Mouse (Mus musculus) CD8-positive naive resting alpha-beta T cell, adult 2 months (primary cell): ENCODE data around the gene Metap1.

Source experiments
- DNase-seq, 2 experiments: peaks; one replicate each; pipeline ENCODE4 v3.0.0; 2022; ENCODE audit warnings: low read depth in 2 of 2, low spot score in 2 of 2

The Metap1 gene

DNA sequence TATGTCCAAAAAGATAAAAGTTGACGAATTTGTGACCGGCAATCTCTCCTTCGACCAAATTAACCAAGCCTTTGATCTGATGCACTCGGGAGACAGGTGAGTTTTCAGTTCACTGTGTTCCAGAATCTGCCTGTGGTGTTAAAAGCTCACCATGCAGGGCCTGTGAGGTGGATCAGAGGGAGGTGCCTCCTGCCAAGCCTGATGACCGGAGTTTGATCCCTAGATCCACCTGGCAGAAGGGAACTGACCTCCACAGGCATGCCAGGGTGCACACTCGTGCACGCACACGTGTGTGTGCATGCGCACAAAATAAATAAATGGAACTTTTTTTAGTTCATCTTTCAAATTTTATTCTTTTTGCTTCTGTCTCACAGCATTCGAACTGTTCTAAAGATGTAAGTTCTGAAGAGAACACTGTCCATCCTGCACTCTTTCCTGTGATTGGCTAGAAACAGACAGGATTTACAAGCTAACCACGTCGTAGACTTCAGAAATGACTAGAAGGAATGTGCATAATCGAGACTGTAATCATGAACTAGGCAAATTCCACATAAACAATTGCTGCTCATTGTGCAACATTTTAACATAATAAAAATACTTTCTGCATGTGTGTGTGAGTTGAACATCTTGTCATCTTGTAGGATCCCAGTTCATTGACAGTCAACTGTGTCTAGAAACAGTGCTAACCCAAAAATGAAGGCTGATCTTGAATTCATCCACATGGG, 34.4 kb downstream of the Metap1 start:
- no peak for DNase-seq

DNA sequence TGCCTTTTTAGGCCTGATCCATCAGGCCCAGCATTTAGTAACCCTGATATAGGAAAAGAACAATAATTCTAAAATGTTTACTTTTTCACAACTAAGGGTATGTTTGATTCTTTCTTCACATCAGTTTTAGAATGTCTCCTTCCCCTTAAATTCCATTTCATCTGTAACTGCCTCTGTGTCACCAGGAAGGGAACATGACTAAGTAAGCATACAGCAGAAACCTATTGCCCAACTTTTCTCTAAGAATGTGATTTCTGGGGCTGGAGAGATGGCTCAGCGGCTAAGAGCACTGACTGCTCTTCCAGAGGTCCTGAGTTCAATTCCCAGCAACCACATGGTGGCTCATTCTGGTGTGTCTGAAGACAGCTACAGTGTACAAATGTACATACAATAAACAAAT, 35.1 kb downstream of the Metap1 start:
- DNase-seq, result no peak

DNA sequence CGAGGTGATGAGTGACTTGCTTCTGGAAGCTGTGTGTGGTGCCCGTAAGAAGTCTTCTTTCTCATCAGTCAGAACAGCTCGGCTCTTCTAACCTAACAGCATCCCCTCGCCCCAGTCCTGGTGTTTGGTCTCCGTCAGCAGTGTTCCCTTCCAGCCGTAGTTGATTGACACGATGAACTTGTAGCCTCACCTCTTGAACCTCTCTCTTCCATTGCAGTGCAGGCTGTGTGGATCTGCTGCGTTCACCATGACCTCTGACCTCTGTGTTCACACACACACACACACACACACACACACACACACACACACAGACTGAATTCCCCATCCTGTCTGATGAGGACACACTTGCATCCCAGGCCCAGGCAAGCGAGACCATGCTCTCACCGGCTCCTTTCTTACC, 37.1 kb downstream of the Metap1 start:
- no peak for DNase-seq

DNA sequence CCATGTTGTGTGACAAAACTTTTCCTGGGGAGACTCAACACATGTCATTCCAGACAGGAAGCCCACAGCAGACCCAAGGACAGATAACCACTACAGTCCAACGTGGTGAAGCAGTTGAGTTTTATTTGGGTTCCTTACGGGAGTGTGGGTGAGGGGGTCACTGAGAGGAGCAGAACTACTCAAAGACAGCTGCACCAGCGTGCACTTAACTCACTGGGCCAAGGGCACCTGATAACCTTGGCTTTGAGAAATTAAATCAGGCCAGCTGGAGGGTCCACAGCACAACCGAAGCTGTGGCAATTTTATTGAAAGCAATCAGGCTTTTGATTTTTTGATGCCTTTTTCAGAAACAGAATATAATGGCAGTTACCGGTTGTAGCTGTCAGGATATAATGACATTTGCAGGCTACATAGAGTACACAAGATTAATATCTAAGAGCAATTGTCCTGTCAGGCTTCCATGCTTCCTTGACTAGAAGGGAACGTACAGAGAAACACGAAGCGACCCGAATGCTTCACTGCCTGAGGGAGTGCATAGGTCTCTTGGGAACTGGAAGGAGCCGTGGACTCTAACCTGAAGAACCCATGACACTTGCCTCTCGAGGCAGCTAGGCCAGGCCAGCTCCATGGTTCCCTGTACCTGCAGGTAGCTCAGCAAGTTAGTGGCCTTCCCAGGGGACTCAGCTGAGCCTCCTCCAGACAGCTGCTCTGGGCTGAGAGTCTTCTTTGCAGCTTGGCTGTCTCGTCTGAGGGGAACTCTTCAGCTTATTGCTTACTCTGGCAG, 41.0 kb downstream of the Metap1 start:
- DNase-seq, result no peak

DNA sequence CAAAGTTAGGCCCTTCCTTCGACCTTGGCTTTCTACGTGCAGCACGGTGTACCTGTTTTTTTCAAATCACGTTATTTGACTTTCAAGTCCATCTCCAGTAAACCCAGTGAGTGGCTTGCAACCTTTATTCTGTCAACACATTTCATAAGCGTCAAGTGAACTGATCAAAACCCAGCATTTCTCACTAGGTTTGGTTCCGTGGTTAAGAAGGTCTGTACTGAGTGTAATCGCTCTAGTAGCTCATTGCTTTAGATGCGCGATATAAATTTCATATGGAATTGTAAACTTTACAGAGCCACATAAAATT, 45.9 kb downstream of the Metap1 start:
- no peak for DNase-seq

DNA sequence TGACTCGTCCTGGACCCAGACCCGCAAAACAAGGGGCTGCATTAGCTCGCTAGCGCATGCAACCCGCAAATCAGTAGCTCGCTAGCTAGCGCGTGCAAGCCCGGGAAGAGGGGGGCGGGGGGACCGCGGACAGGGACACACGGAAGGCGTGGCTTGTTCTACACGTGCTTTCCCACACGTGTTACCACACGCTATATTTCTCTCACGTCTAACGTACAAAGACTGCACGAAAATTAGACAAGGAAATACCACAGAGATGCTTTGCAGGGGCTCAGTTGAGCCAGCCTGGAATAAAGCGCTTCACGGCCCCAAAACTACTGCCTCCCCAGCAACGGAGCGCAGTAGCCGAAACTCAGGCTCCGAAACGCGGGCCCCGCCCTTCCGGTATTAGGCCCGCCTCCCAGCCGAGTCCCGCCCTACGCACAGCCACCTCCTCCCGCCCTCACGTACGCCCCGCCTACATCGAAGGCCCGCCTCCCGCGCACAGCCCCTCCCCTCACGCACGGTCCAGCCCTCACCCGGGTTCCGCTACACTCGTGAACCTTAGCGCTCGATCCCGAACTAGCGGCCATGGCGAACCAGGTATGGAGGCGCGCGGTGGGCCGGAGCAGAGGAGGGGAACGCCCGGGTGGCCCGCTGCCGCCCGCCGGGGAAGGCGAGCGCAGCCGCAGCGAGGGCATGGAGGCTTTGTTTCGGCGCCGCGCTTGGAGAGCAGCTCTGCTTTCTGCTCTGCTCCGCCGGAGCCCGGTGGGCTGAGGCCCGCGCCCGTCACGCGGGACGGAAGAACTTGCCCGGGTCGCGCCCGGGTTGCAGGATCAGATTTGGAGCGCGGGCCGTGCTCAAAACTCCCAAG, 46.5 kb downstream of the Metap1 start, which contains the start of gene Adh5:
Adh5 (plus strand) TSS at position 482 of the 853 bp plus-strand sequence.
- peak; percentile 88 to 91 for DNase-seq

DNA sequence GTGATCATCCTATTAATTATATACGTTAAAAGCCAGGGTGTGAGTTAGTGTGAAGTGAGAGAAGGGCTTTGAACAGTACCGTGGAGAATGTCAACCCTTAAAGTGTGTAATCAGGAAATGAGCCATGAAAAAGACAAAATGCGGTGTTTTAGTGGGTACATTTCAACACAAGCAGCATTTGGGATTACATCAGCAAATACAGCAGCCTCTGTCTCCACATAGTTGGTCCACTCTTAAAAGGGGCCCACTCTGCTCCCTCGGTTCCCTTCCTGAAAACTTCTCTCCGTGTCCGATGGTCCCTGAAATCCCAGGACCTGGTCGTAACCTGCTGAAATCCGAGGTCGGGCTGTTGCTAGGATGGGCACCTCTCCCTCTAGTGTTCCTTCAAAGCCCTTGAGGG, 47.1 kb downstream of the Metap1 start:
- DNase-seq, result no peak

DNA sequence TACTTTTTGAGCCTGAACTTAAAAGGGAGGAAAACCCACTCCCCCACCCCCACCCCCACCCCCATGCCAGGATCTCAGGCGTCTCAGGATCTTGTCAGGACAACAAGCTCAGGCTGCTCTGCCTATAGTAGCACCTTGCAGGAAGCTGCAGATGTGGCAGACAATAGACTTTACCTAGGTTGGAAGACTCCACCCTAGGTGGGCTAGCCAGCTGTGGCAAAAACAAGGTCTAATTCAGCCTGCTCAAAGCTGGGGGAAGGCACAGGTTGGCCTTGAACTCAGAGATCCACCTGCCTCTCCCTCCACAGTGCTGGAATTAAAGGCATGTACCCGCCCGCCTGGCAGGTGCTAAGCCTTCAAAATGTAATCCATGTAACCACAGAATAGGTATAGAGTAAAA, 50.6 kb downstream of the Metap1 start:
- DNase-seq, result no peak

DNA sequence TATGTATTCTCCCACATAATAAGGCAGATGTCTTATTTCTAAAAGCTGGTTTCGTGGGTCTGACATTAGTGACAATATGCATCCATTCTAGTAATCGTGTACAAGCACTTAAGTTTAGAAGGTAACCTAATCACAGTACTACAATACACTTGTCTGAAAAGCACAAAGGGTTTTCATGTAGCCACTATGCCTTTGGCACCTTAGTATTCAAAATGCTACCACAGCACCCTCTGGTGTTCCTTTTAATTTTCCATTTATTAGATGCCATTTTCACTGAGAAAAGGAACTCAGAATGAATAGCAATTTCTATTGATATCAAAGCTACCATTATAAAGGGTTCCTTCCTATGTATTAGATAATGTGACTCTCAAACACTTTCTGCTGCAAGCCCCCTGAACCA, 57.5 kb downstream of the Metap1 start:
- no peak for DNase-seq

DNA sequence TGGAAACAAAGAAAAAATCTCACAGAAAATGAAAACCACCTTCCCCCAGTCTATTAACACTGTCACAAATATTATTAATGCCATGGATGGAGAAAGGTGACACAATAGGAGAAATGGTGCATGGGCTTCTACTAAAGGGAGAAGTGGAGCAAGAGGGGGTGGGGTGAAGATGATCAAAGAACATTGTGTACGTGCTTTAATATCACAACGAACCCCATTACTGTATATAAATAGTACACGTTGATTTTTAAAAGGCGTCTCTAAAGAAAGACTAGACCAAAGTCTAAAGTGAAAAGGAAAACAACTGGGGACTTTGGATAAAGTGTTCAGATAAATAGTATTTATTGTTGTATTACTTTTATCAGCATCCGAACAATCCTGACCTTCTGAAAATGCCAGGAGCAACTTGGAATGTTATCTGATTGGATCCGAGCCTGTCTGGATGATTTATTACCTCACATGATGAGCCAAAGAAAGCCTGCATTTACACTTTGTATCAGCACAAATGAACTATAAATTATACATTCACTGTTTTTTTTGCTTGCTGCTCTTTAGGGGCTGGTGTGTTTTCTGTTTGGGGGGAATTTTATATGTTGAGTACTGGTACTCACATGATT, 58.8 kb downstream of the Metap1 start:
- no peak for DNase-seq

DNA sequence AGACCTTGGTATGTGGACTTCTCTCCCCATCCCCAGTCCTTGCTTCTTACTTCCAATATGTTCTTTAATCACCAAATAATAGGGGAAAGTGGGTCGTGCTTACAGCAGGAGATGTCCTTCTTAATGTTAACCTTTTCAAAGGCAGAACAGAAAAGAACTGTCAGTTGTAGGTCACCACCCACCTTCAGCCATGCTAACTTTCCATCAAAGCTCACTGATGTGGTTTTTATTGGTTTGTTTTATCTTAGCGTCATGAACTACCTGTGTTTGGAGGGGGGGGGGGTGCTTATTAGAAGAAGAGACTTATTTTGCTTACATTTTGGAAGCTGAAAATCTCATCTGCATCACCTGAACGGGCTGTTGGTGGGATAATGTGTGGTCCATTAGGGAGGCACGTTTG, 65.1 kb downstream of the Metap1 start:
- DNase-seq, result no peak

DNA sequence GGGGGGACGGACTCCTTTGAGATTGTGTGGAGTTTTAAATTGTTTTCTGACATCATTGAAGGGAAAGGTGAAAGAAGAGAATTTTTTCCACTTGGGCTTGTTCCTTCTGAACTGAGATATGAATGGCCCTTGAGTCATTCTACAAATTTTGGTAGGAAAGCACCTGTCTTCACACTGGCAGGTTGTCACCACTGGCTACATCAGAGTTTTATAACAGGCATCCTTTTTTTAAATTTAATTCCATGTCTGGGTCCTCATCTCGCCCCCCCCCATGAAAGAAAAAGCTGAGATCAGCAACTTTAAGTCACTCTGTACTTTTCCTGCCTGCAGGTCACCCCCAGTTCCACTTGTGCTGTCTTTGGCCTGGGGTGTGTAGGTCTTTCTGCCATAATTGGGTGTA, 65.7 kb downstream of the Metap1 start:
- DNase-seq, result no peak

DNA sequence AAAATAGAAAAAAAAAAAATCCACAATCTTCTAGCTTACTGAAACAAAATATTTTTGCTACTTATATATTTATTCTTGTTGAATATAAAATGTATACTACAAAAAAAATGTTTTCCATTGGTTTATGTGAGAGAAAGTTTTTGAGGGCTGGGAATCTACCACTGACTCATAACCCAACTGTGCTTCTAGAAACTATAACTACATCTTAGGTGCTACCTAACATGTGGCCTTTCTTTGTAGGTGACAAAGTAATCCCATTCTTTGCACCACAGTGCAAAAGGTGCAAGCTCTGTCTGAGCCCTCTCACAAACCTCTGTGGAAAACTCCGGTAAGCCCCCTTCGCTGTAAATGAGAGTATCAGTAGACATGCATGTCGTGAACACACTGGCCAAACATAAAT, 68.9 kb downstream of the Metap1 start:
- no peak for DNase-seq

DNA sequence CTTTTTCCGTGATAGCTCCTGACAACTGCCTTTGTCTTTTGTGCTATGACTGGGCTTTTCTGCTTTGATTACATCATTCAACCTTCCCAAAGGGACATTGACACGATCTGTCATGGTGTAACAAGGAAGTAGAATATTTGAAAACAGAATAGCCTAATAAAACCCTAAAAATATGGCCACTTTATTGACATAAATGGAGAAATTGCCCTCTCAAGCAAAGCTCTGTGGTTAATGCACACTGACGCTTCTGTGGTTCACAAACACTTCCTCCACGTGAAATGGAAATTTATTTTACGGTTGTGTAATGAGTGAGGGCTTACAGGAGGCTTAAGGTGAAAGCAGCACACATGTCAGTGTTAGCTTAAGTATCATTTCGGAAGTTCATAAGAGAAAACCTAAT, 69.9 kb downstream of the Metap1 start:
- DNase-seq, result no peak

DNA sequence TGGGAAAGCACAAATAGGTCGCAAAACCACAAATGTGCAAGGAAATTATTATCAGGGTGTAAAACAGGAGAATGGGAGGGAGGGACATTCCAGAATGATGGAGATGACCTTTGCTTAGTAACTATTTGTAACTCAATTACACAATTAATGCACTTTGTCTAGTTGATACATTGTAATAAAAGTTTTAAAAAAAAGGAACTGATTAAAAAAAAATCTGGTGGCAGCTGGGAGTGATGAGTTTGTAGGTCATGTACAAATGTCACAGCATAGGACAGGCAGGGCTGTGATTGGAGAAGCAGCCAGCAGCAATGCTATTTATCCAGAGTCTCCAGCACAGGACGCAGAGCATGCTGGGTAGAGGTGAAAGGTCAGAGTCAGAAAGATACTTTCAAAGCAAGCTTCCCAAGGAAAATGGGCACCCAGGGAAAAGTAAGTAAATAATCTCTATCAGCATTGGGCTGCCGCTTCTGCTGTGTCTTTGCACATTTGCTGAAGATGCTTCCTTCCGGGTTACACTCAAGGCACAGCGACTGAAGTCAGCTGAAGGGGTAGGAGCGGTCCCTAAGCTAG, 74.1 kb downstream of the Metap1 start, which contains the start of gene Adh4:
Adh4 (plus strand) TSS at position 346 of the 570 bp plus-strand sequence.
- DNase-seq, result no peak

DNA sequence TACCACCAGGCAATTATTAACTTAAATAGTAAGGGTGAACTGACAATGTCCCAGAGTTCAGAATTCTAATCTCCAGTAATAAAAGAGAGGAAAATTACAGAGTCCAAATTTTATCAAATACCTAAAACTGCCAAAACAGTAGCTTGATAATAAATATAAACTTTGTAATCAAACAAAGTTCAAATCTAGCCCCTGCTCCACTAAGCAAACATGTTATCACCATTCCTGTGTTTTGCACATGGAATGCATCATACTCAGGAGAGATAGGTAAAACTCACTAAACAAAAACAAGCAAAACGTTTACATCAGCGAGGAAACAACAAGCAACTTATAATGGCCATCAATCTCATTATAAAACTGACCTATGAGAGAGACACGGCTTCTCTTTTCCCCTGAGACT, 79.1 kb downstream of the Metap1 start:
- no peak for DNase-seq

DNA sequence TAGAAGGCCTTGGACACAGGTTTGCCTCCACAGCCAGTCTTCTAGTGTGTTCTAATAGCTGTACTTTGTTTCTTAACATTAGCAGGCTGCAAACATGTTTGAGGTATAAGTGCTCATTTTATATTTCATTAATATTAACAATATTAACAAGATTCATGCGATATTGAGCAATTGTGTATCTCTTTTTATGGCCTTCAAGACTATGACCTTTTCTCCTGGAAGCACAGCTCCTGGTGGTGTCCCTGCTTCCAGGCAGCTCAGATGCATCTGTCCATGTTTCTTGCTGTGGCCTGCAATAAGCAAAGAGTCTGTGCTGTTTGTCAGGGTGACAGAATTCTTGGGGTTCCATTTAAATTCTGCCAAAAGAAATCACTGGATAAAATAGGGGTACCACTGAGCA, 79.7 kb downstream of the Metap1 start:
- no peak for DNase-seq
